Mouse (Mus musculus) left cerebral cortex, adult 9 months (tissue): ENCODE results near the gene Fbxw7.

ENCODE experiments used
- DNase-seq, 2 experiments: peaks; one replicate each; pipeline ENCODE4 v3.0.0; 2022; ENCODE audit warnings: low spot score in 2 of 2

Fbxw7 gene

DNA sequence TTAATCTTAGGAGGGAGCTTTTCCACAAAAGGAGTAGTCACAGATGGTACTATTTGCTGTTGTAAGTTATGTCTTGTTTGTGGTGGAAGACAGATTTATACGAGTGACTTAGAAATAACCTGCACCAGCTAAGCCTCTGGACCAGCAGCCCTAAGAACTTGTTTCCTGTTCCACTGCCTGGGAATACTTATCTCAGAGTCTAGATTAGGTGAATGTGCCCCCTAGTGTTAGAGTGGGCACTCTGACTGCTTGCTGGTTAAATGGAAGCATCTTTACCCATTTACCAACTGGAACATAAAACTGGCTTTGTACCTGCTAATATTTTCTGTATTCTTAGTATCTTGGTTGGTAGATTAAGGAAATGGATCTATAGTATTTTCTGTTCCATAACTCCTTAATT lies 74.6 kb downstream of the Fbxw7 start:
- DNase-seq = peak in 1 of 2 experiments; percentile 32

DNA sequence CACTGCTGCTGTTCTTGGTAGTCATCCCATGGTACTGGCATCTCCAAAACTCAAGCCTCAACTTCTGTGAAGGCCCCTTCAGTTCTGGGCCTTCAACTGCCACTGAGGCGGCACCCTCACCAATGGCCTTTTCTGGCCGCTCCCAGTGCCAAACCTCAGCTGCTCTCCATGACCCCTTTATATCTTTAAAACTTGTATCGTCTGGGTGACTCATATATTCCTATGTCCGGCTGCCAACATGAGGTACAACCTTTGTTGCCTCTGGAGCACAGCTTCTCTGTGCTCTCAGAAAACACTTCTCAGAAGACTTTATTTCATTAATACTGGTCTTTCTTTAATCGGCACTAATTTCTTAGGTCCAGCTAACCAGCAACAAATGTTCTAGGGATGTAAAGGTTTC lies 75.9 kb downstream of the Fbxw7 start:
- no peak for DNase-seq

DNA sequence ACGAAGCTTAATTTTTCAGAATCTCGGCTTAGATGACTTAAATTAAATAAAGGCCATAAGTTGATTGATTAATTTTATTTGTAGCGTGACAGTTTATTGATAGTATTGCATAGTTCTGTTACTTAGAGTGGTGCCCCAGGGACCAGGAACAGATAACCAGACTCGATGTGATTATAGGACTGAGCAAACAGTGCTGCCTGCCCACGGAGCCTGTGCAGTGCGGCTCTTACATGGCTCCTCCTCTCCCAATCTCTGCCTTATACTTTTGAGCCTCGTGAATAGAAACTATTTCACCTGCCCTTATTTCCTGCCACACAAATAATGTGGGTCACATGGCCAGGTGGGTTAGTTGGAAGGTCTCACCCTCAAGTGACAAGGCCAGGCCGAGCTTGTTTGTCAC lies 82.9 kb downstream of the Fbxw7 start:
- DNase-seq = no peak

DNA sequence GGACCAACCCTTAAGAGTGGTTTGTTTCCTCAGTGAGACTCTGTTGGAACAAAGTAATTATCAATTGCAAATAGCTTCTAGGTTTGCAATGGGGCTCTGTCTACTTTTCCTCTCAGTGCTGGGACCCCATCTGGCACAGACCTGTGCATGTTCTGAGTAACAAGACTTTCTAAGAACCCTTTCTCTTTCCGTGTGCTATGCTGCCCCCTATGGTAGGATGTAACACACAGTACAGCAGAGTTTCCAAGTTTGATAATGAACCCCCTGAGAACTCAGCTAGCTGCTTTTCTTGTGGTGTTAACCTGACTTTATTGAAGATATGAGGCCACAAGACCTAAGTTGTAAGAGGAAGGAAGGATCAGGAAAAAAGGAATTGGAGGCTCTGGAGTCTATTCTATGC lies 91.5 kb downstream of the Fbxw7 start:
- peak in 1 of 2 experiments; percentile 15 for DNase-seq

DNA sequence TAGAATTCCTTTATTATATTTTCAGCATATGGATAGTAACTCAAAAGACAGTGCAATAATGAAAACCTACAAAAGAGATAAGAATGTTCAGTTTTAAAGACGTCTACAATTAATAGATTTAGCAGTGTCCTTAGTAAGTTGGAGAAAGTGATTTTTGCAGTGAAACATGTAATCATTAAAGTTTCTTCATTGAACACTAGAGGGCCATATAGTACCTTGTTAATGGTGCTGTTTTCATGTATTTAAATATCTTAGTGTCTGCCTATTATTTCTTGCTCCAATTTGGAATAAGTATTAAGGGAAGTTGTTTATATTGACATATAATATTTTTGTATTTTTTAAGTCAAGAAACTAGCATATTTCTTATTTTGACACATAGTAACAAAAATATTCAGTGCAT lies 99.2 kb downstream of the Fbxw7 start:
- DNase-seq = no peak

DNA sequence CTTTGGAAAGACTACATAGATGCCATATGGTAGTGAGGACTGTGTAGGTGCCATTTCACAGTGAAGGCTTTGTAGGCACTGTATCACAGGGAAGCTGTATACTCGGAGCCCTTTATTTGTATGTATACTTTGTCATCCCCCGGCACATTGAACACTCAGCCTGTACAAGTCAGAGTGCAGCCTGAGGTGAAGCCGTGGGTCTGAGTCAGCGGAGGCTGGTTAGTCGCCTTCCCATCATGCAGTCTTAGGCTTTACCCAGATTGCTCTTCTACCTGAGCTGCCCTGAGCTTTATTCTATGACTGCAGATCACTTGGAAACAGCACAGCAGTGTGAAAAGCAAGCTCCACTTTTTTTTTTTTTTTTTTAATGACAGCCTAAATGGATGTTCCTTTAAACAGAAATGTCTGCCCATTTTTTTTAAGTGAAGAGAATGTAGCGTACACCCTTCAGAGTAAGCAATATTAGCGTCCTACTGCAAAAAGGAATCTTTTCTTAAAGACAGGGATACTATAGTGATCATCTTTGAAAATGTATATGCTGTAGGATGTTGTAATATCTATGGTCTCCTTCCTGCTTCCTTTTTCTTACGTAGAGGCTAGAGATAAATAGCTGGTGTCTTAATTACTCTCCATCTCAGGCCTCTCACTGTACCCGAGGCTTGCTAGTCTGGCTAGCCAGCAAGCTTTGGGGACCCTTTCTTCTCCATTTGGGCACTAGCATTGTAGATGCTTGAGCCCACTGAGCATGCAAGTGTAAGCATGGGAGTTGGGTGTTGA lies 103.0 kb downstream of the Fbxw7 start:
- DNase-seq = no peak

DNA sequence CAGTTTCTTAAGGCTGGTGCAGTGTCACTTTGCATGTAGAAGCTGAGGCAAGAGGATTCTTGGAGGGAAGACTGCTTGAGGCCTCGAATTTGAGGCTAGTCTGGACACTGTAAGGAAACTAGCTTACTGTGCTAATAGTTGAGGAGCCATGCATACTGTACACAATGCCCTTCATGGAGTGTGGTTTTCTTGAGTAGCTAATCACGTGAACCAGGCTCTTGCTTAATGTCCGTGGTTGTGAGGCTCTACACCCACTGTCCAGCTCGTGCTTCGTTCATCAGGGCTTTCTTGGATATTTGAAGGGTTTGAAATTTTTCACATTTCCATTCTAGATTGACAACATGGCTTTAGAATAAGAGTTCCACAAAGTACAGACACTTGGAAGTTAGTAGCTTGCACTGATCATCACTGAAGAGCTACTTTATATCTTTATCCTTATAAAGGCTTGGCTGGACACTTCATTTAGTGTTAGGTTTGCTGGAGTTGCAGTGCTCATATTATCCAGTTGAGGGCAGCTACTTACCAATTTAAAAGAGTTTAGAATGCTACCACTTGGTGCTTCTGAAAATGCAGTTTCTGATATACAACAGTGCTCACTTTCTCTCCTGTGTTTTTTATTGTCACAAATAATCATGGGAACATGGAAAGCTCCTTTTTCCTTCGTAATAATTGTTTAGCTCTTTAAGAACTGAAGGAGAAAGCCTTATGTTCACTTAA lies 106.8 kb downstream of the Fbxw7 start:
- peak in 1 of 2 experiments; percentile 65 for DNase-seq

DNA sequence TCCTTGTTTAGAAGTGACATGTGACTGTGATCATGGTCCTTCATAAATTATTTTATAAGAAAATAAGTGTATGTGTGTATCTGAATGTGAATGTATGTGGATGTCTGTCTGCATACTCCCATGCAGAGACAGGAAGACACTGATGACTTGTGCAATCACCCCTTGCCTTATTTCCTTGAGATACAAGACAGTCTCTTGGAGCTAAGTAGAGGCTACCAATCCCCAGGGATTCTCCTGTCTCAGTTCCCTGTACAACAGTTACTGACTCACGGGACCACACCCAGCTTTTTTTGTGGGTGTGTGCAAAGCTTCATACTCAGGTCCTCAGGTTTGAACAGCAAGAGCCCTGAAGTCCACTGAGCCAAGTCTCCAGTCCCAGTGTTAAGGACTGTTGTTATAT lies 108.2 kb downstream of the Fbxw7 start:
- no peak for DNase-seq

DNA sequence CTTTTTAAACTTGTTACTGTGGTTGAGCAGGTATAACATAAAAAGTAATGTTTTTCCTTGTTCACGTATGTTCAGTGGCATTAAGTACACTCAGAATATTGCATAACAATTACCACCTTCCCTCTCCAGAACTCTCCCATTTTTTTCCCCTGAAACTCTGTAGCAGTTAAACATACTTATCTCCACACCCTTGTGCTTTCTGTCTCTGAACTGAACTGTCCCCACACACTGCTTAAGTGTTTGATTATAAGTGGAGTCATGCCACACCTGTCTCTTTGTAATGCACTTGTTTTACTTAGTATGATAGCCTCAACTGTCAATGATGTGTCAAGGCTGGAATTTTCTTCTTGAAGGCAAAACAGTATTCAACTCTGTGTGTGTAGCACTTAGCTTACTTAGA lies 108.6 kb downstream of the Fbxw7 start:
- DNase-seq = no peak

DNA sequence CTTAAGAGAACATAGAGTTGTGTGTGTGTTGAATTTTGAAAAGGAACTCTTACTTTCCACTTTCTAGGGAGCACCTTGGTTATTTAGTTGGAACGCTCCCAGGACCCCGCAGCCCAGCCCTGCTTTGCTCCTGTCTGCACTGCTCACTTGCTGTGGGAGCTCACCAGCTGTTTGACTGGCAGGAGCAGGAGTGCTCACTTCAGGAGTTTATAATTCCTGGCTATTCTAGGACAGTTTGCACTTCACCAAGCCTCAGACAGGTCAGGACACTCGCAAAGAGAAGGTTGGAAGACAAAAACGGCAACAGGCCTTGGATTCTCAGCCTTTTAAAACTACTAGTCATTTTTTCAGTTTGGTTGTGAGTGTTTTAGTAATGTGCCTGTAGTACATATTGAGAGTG lies 110.2 kb downstream of the Fbxw7 start:
- DNase-seq = no peak

DNA sequence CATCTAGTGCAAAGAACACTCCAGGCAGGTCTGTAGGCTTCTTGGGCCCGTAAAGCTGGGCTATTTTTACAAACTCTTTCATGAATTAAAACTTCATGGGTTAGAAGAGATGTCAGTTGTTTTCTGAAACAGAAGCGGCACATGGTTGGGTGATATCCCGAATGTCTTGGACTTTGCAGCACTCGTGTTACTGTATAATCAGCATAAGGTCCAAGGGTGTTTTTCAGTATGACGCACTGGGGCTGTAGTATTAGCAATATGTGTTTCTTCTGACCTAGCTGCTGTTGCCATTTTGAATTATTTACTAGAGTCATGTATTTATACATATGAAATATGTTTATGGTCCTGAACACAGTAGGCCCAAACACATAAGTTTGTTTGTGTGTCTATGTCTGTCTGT lies 111.1 kb downstream of the Fbxw7 start:
- DNase-seq = no peak

DNA sequence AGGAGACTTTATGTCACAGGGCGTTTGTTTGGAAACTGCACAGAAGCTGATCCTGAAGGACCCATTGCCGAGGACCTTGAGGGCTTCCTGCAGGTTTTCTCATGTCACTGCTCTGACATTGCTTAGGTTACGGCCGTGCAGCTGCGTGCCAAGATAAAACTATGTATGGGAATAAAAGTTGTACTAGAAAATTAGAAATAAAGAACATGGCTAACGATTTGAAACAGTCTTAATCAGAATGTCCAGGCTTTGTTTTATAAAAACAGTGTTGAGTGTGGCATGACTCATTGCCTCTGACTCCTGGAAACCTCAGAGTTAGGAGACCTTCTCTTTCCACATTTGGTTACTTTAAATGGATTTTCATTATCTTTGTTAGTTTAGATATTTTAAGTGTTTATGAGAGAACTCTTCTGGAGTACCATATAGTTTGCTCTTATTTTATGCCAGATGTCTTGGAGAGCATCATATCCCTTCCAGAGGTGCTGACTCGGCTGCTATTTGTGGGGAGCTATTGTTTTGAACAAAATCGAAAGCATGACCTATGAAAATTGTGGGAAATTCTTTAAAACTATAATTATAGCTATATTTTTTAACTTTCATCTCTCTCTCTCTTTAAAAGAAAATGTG lies 112.2 kb downstream of the Fbxw7 start:
- DNase-seq = no peak

DNA sequence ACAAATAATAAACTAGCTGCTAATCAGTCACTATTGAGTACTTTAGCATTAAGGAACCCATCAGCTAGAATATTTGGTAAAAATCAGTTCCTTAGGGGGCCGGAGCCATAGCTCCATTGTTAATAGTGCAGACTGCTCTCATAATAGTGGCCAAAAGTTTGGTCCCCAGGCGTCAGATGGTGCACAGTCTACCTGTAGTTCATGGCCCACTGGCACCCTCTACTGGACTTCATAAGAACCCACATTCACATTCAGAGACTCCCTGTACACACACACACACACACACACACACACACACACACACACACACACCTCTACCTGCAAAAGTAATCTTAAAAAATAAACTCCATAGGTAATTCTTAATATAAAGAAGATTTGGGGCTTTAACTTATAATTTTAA lies 112.8 kb downstream of the Fbxw7 start:
- DNase-seq = no peak

DNA sequence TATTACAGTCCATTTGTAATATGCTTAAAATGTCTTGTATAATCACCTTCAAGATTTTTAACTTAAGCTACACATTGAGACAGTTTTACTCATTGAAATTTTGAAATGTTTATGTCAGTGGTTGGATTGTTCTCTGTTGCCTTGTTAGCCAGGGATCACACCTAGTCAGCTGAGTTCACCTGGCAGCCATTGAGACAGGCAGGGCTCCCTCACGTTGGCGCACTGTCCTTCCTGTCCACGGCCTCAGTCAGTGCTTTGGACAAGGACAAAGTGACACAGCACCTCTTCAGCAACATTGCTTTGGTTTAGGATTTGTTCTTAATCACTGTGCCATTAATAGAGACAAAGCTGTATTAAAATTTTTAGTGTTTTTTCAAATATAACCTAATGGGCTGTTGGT lies 114.1 kb downstream of the Fbxw7 start:
- no peak for DNase-seq

DNA sequence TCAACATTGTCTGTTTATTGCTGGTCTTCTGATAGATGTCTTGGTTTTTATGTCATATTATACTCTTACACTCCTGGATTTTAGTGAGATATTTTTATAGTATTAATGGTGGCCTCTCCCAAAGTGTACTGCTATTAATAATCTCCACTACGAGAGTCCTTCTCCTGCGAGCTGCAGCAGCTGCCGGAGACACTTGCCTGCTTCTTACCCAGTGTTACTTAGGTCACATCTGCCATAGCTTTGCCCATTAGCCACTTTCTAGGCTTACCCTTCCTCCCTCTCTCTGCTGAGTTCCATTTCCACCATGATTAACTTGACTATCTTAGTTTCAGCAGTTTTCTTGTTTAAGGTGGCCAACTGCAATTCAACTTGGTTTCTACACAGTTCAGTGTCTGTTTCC lies 115.6 kb downstream of the Fbxw7 start:
- DNase-seq = no peak

DNA sequence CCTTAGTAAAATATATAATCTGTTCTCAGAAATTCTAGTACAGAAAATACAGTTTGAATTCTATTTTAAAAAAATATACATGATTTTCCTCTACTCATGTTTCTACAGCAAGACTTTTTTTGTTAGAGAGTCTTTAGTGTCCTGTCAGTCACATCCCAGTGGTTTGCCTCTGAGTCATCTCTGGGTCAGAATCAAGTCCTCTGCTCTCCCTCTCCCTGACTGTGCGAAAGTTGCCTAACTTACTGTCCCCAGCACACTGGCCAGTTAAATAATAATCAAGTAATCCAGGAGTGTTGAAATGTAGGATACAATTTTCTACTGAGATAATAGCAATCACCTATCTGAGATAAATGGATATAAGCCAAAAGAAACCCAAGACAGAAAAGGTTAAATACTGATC lies 120.7 kb downstream of the Fbxw7 start:
- DNase-seq = no peak

DNA sequence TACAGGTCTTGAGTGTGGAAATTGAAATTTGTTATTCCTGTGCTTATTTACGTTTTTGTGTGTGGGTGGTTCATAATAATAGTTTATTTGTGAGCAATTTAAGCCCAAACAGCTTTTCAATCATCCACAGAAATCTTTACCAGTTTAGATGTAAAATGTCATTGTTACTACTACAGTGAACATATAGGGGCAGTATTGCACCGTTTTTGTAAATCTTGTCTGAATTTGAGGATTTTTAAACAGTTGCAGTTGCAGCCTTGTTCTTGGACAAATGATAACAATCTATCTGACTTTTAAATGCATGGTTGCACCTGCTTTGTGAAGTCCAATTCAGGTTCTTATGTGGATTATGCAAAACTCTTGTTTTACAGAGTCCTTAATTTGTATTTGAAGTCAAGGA lies 121.2 kb downstream of the Fbxw7 start:
- DNase-seq = no peak

DNA sequence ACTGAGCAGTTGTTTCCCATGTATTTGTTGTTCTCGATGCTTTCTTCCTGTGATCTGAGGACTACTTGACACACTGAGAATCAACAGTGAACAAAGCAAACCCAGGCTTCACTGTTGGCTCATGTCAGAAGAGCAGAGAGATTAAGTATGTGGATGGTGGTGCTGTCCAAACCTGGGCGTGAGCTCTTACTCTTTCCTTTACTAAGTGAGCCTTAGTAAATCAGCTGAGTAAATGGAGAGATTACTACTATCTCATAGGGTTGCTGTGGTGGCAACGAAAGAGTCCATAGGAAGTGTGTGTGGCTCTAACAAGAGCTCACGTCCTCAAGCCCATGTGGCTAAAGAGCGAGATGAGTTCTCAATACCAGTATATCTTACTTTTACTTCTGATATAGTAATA lies 121.9 kb downstream of the Fbxw7 start:
- no peak for DNase-seq

DNA sequence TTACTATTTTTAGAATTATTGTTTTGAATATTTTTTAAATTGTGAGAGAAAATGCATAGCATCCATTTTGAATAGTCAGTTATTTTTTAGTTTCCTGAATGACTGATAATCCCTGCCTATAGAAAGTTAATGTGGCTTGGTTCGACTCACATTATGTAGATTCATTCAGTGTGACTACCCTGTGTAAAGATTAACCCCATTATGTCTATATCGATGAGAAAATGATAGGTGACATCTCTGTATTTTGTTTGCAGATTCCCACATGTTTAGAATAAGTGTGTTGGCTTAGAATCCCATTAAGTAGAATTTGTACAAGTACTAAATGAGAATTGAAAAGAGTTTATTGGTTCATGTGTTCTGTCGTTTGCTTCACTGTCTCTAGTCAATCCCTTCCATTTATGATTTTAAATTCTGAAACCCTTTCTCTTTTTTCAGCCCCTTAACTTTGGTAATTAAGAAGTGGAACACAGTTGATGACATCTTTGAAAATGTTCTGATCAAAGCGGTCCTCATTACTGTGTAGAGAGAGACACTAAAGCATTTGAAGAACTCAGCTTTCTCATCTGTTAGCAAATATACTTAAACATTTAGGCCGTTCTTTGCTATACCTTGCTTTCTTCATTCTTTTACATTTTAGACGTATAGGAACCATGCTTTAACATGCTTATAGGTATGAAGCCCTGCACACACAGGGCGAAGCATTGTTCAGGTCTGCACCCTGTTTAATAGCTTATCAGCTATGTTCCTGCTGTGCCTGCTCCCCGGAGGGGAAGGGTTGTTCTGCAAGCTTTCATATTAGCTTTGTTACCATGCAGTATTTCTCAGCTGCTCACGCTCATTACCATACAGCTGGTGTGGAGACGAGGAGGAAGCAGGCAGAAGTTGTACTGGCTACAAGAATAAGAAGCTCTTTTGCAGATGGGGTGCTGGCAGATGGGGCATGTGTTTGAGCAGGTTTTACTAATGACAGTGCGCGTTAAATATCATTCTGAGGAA lies 122.6 kb downstream of the Fbxw7 start:
- DNase-seq = peak in 1 of 2 experiments; percentile 62

DNA sequence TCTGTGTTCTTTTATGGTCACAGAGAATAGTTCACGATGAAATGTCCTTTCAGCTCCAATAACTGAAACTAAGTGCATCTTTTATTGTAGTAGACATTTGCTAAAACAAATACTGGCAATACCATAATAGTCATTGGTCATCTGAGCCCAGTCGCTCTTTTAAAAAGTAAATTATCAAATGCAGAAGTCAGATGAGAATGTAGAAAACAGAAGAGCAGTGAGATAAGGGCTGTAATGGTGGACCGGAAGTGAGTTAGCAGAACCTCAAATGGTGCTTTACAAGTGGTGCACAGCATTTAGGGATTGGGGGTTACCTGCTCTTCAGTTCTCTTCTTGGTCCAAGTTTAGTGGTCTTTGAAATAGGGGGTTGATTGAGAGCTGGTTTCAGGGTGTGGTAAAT lies 129.9 kb downstream of the Fbxw7 start:
- DNase-seq = no peak

DNA sequence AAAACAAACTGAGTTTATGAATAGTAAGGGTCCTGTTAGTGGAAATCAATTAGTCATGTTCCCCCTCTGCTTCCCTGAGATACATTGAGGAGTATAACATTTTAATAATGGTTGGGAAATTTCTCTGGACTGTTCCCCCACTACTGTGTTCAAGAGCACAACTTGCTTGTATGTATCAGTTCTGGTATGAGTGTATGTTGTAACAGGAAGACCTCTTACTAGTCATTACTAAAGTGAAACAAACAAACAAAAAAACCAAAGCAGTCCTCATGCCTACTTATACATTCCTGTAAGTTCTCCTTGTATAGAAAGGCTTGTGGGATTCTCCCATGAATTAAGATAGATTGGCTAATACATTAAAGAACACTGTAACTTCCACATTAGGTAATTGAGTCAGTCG lies 131.3 kb downstream of the Fbxw7 start:
- DNase-seq = no peak

DNA sequence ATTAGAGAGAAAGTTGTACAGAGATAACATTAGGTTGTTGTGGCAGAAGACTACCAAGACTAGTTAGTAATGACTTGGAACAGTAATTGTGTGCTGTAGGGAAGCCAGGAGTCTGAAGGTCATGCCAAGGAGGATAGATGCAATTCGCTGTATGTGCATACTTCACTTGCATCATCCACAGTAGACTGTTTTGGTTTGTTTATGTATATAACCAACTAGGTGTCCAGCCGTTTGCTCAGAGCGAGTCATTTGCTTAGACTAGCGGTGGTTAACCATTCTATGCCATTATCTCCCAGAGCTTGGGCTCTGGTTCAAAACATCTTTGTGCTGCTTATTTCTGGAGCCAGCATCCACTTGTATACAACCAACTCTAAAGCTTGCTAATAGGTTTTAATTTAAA lies 134.3 kb downstream of the Fbxw7 start:
- DNase-seq = no peak
